Mouse (Mus musculus) hindbrain, embryonic 10.5 days (tissue): ENCODE data around the gene Abca7. TPM values are rescaled to one million over a fixed set of nuclear protein-coding genes. Genes with fewer than 3 reads are reported as not detected.

Experiments used
- DNase-seq: peaks from one replicate; pipeline ENCODE4 v3.0.0-alpha.2; 2017; ENCODE audit warnings: low spot score
- H3K27ac ChIP-seq: fragments of 300-500 bp; sonication (generic); 2 replicates; pipeline ENCODE4 v1.5.1; 2016; ENCODE audit warnings: mild to moderate bottlenecking, moderate library complexity
- H3K27me3 ChIP-seq: fragments of 300-500 bp; sonication (generic); 2 replicates; pipeline ENCODE4 v1.6.1; 2016; ENCODE audit warnings: mild to moderate bottlenecking; ENCODE audit not compliant: poor library complexity, insufficient read depth, severe bottlenecking
- H3K36me3 ChIP-seq: fragments of 300-500 bp; sonication (generic); 2 replicates; pipeline ENCODE4 v1.6.1; 2016; ENCODE audit warnings: mild to moderate bottlenecking, moderate library complexity
- H3K4me1 ChIP-seq: fragments of 300-500 bp; sonication (generic); replicated peaks from 2 replicates; pipeline ENCODE4 v1.6.1; 2016; ENCODE audit warnings: mild to moderate bottlenecking
- H3K4me3 ChIP-seq: fragments of 300-500 bp; sonication (generic); 2 replicates; pipeline ENCODE4 v1.5.1; 2016; ENCODE audit warnings: mild to moderate bottlenecking, moderate library complexity
- H3K9me3 ChIP-seq: fragments of 300-500 bp; sonication (generic); 2 replicates; pipeline ENCODE4 v1.6.1; 2016; ENCODE audit warnings: mild to moderate bottlenecking, moderate library complexity
- WGBS: fragments of 180-500 bp; shearing (Covaris S2); methylation state at CpG from one replicate; pipeline ENCODE4 v1.1.7; 2016; 5-methylcytosine and 5-hydroxymethylcytosine counted together
- polyA plus RNA-seq: library from polyadenylated mRNA; unstranded; fragments of >200 nt; fragmentation: Nextera tagmentation; extraction: Ambion mirVana; gene quantifications from 2 replicates; pipeline ENCODE4 v1.2.1, GENCODE M21; 2016

Gene Abca7
- polyA plus RNA-seq, 1 experiment from 2014 or later: 6.0 TPM

- WGBS: 5% methylated on average over 20 of the region's 20 CpGs
- peak overlapping the region; percentile 49 for H3K4me3 ChIP-seq
- H3K36me3 ChIP-seq: peaks cover 11% of the 10 kb centered on the region; the same call in 1 of the 2 replicates
- peaks cover 36% of the 10 kb centered on the region for H3K4me1 ChIP-seq
- H3K27ac ChIP-seq: peak overlapping the region; percentile 86
- DNase-seq: peak; percentile 58
- H3K27me3 ChIP-seq: peaks cover 63% of the 10 kb centered on the region
- H3K9me3 ChIP-seq: no peaks in the 10 kb centered on the region
Measured at GRCm38 (mm10) chr10:80019471-80020131, 23.3 kb downstream of the Abca7 start.

DNA sequence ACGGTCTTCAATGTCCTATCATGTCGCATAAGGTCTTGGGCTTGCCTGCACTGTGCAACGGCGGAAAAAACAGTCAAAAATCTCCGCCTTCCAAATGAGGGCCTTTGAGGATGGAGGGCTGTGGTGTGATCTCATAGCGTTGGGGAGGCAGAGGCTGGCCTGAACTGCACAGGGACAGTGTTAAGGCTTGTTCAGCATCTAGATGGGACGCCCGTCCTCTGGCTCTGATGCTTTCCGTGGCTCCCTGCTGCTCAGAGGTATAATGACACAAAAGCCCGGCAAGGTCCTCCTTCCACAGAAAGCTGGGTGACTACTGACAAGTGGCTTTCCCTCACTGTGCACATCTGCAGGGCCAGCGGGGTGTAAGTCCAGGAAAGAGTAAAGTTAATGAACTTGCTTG, 23.9 kb downstream of the Abca7 start:
- H3K27ac ChIP-seq: peak overlapping the region; percentile 86
- DNase-seq: peak; percentile 20
- H3K27me3 ChIP-seq: peaks cover 57% of the 10 kb centered on the region
- H3K9me3 ChIP-seq: no peaks in the 10 kb centered on the region
- H3K36me3 ChIP-seq: peaks cover 11% of the 10 kb centered on the region; the same call in 1 of the 2 replicates
- peak overlapping the region; percentile 49 for H3K4me3 ChIP-seq
- WGBS: 21% methylated on average over 11 of the region's 11 CpGs
- H3K4me1 ChIP-seq: peaks cover 40% of the 10 kb centered on the region

- H3K4me3 ChIP-seq: peak overlapping the region; percentile 49
- no peak for DNase-seq
Measured at GRCm38 (mm10) chr10:80020603-80021319, 24.5 kb downstream of the Abca7 start.

DNA sequence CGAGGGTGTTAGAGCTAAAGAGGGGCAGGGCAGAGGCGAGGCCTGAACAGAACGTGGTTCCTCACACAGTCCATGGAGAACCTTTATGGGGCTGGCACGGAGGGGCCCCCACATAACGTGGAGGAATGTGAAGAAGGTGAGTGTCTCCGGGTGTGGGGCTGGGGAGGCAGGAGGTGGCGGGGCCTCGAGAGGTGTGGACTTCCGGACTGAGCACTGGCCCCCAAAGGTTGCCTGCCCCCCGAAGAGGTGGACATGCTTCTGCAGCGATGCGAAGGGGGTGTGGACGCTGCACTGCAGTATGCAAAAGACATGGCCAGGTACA, 25.0 kb downstream of the Abca7 start:
- peaks cover 49% of the 10 kb centered on the region for H3K4me1 ChIP-seq
- WGBS: 94% methylated on average over 13 of the region's 13 CpGs
- H3K4me3 ChIP-seq: 0 out of 2 replicates have a peak overlapping the region, but pooled peaks have one; percentile 10
- no peak overlapping the region for H3K27ac ChIP-seq
- peaks cover 11% of the 10 kb centered on the region; the same call in 1 of the 2 replicates for H3K36me3 ChIP-seq
- H3K9me3 ChIP-seq: no peaks in the 10 kb centered on the region
- DNase-seq: no peak
- peaks cover 46% of the 10 kb centered on the region for H3K27me3 ChIP-seq

More at GRCm38 (mm10) chr10:80020603-80021319, 24.5 kb downstream of the Abca7 start:
- peaks cover 51% of the 10 kb centered on the region for H3K27me3 ChIP-seq
- H3K4me1 ChIP-seq: peaks cover 43% of the 10 kb centered on the region
- H3K9me3 ChIP-seq: no peaks in the 10 kb centered on the region
- peaks cover 11% of the 10 kb centered on the region; the same call in 1 of the 2 replicates for H3K36me3 ChIP-seq
- WGBS: 87% methylated on average over 18 of the region's 18 CpGs
- no peak overlapping the region for H3K27ac ChIP-seq

DNA sequence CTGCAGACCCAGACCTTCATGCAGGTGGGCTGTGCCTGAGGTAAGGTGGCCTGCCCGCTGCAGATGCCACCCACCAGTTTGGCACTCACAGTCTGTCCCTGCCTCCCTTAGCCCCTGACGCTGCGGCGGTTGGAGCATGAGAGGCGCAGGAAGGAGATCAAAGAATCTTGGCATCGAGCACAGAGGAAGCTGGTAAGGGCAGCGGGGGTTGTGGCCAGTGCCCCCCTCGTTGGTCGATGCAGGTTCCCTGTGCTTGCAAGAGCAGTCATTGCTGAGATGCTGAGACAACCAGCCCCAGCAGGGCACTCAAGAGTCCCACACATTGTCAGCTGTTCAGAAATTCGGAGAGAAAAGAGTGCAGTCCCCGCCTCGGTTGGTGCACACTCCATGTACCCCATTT, 25.9 kb downstream of the Abca7 start:
- H3K27me3 ChIP-seq: peaks cover 37% of the 10 kb centered on the region
- H3K4me1 ChIP-seq: peaks cover 49% of the 10 kb centered on the region
- no peak overlapping the region for H3K27ac ChIP-seq
- no peaks in the 10 kb centered on the region for H3K9me3 ChIP-seq
- 92% methylated on average over 12 of the region's 12 CpGs for WGBS
- no peak overlapping the region for H3K4me3 ChIP-seq
- H3K36me3 ChIP-seq: peaks cover 11% of the 10 kb centered on the region; the same call in 1 of the 2 replicates
- no peak for DNase-seq

DNA sequence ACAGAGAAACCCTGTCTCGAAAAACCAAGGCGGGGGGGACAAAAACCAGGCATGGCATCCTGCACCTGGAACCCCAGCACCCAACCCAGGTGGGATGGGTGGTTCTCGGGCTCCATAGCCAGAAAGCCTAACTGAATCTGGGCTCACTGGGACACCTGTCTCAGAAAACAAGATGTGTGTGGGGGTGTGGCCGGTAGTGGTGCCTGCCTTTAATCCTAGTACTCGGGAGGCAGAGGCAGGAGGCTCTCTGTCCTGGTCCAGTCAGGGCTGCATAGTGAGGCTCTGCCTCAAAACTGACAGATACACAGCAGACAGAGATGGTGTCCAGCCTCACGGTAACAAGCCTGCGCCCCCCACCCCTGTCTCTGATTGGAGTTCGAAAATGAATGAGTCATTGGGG, 26.5 kb downstream of the Abca7 start:
- 95% methylated on average over 8 of the region's 8 CpGs for WGBS
- Histone ChIP-seq H3K27ac (no peak overlapping the region), H3K36me3 (peaks cover 11% of the 10 kb centered on the region; the same call in 1 of the 2 replicates), H3K27me3 (peaks cover 31% of the 10 kb centered on the region), H3K4me1 (peaks cover 47% of the 10 kb centered on the region), H3K4me3 (no peak overlapping the region), H3K9me3 (no peaks in the 10 kb centered on the region)
- no peak for DNase-seq

GRCm38 (mm10) chr10:80023758-80024157, 27.5 kb downstream of the Abca7 start:
- Histone ChIP-seq H3K9me3 (no peaks in the 10 kb centered on the region), H3K27me3 (peaks cover 25% of the 10 kb centered on the region), H3K4me3 (no peak overlapping the region), H3K4me1 (peaks cover 48% of the 10 kb centered on the region), H3K27ac (no peak overlapping the region), H3K36me3 (peaks cover 11% of the 10 kb centered on the region; the same call in 1 of the 2 replicates)
- WGBS: 89% methylated on average over 5 of the region's 5 CpGs
- DNase-seq: no peak

DNA sequence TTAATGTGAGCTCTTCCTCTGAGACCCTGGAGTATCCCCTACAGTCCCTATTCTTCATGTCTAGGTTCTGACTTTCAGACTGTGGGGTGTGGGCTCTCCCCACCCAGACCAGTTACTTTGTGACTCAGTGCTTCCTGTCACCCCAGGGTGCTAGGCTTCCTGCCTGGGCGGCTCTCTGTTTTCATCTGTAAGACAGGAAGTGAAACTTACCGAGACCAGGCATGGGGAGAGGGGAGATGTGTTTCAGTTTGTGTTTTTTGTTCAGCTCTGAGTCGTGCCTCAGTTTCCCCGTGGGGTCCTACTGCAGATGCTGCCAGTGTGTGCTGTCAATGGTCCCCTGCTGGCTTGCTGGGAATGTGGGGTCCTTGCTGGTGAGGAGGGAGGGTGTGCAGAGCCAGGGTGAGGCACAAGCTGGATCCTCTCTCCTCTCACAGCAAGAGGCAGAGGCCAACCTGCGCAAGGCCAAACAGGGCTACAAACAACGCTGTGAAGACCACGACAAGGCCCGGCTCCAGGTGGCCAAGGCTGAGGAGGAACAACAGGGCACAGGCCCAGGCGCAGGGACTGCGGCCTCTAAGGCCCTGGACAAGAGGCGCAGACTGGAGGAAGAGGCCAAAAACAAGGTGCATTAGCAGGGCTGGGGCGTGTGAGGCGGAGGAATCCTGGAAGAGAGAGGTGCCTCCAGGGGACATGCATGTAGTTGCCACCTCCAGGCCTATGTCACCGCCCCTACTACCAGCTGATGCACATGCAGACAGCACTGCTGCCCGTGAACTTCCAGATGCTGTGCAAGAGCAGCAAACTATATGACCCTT, 28.1 kb downstream of the Abca7 start:
- H3K27me3 ChIP-seq: peaks cover 18% of the 10 kb centered on the region
- no peaks in the 10 kb centered on the region for H3K9me3 ChIP-seq
- peaks cover 11% of the 10 kb centered on the region; the same call in 1 of the 2 replicates for H3K36me3 ChIP-seq
- H3K27ac ChIP-seq: peak overlapping the region; percentile 13; the same call in 1 of the 2 replicates
- 79% methylated on average over 15 of the region's 15 CpGs for WGBS
- peaks cover 41% of the 10 kb centered on the region for H3K4me1 ChIP-seq
- peak overlapping the region; percentile 14; the same call in 1 of the 2 replicates for H3K4me3 ChIP-seq
- no peak for DNase-seq

GRCm38 (mm10) chr10:80025044-80025347, 28.7 kb downstream of the Abca7 start:
- peaks cover 12% of the 10 kb centered on the region for H3K27me3 ChIP-seq
- 65% methylated on average over 4 of the region's 4 CpGs for WGBS
- no peak overlapping the region for H3K27ac ChIP-seq
- no peak for DNase-seq
- H3K4me1 ChIP-seq: peaks cover 35% of the 10 kb centered on the region
- H3K4me3 ChIP-seq: no peak overlapping the region
- H3K9me3 ChIP-seq: no peaks in the 10 kb centered on the region
- H3K36me3 ChIP-seq: peaks cover 11% of the 10 kb centered on the region; the same call in 1 of the 2 replicates

- WGBS: 75% methylated on average over 10 of the region's 10 CpGs
Measured at GRCm38 (mm10) chr10:80025463-80025862, 29.2 kb downstream of the Abca7 start.

GRCm38 (mm10) chr10:80025889-80026288, 29.6 kb downstream of the Abca7 start:
- H3K36me3 ChIP-seq: peaks cover 14% of the 10 kb centered on the region
- DNase-seq: no peak
- WGBS: 68% methylated on average over 12 of the region's 12 CpGs
- no peak overlapping the region for H3K4me3 ChIP-seq
- H3K27me3 ChIP-seq: peaks cover 3% of the 10 kb centered on the region; the same call in 1 of the 2 replicates
- peaks cover 35% of the 10 kb centered on the region for H3K4me1 ChIP-seq
- no peak overlapping the region for H3K27ac ChIP-seq
- no peaks in the 10 kb centered on the region for H3K9me3 ChIP-seq

More at GRCm38 (mm10) chr10:80025463-80025862, 29.2 kb downstream of the Abca7 start:
- Histone ChIP-seq H3K27me3 (peaks cover 7% of the 10 kb centered on the region), H3K27ac (no peak overlapping the region), H3K36me3 (peaks cover 11% of the 10 kb centered on the region; the same call in 1 of the 2 replicates), H3K4me1 (peaks cover 35% of the 10 kb centered on the region), H3K9me3 (no peaks in the 10 kb centered on the region), H3K4me3 (no peak overlapping the region)
- DNase-seq: no peak

- DNase-seq: no peak
- Histone ChIP-seq H3K4me3 (no peak overlapping the region), H3K27me3 (no peaks in the 10 kb centered on the region), H3K36me3 (peaks cover 8% of the 10 kb centered on the region), H3K4me1 (peaks cover 32% of the 10 kb centered on the region), H3K9me3 (no peaks in the 10 kb centered on the region), H3K27ac (no peak overlapping the region)
- whole genome bisulfite sequencing: 71% methylated on average over 20 of the region's 20 CpGs
Measured at GRCm38 (mm10) chr10:80027681-80028520, 31.6 kb downstream of the Abca7 start.
